Mouse (Mus musculus) MEL (cell line): ENCODE data around the gene Scfd2. TPM values are rescaled to one million over a fixed set of nuclear protein-coding genes. Genes with fewer than 3 reads are reported as not detected.

Experiments used
- DNase-seq: peaks from one replicate; pipeline ENCODE4 v3.0.0; 2011; ENCODE audit warnings: low read depth, low spot score
- H3K27ac ChIP-seq: 2 replicates; pipeline ENCODE4 v1.5.1; 2012; ENCODE audit warnings: low read depth, mild to moderate bottlenecking, control low read depth, low read length, moderate library complexity; ENCODE audit not compliant: control insufficient read depth
- H3K27me3 ChIP-seq, 2 experiments: fragments of 150-350 bp in 1 of 2; sonication (generic) in 1 of 2; 2 replicates each; pipeline ENCODE4 v1.6.1; 2012; ENCODE audit warnings: low read length in 2 of 2, mild to moderate bottlenecking in 2 of 2, improper control_type of control experiment in 1 of 2, moderate library complexity in 1 of 2; ENCODE audit not compliant: insufficient read depth in 2 of 2, control insufficient read depth in 1 of 2
- H3K36me3 ChIP-seq, 2 experiments: 2 replicates each; pipeline ENCODE4 v1.6.1; 2012 to 2014; ENCODE audit warnings: low read length in 2 of 2, improper control_type of control experiment in 1 of 2, inconsistent platforms in 1 of 2, mild to moderate bottlenecking in 1 of 2; ENCODE audit not compliant: insufficient read depth in 2 of 2, control insufficient read depth in 1 of 2
- H3K4me1 ChIP-seq, 2 experiments: fragments of 150-350 bp in 1 of 2; sonication (generic) in 1 of 2; 2 replicates each; pipeline ENCODE4 v1.6.1; 2012; ENCODE audit warnings: low read length in 2 of 2, improper control_type of control experiment in 1 of 2, mild to moderate bottlenecking in 1 of 2; ENCODE audit not compliant: insufficient read depth in 2 of 2, control insufficient read depth in 1 of 2
- H3K4me3 ChIP-seq, 2 experiments: fragments of 150-350 bp in 1 of 2; sonication (generic) in 1 of 2; 2 replicates each; pipeline ENCODE4 v1.5.1; 2012; ENCODE audit warnings: low read depth in 2 of 2, low read length in 2 of 2, mild to moderate bottlenecking in 2 of 2, moderate library complexity in 2 of 2, control low read depth in 1 of 2, improper control_type of control experiment in 1 of 2; ENCODE audit not compliant: control insufficient read depth in 1 of 2, insufficient read depth in 1 of 2
- H3K79me2 ChIP-seq: 2 replicates; pipeline ENCODE4 v1.6.1; 2012; ENCODE audit warnings: mild to moderate bottlenecking, low read length, moderate library complexity; ENCODE audit not compliant: control insufficient read depth, poor library complexity, insufficient read depth
- H3K9ac ChIP-seq: 2 replicates; pipeline ENCODE4 v1.6.1; 2012; ENCODE audit warnings: low read depth, mild to moderate bottlenecking, control low read depth, low read length, moderate library complexity; ENCODE audit not compliant: control insufficient read depth, poor library complexity, severe bottlenecking
- H3K9me3 ChIP-seq: fragments of 150-350 bp; sonication (generic); replicated peaks from 2 replicates; pipeline ENCODE4 v1.6.1; 2012; ENCODE audit warnings: mild to moderate bottlenecking, low read length, improper control_type of control experiment, moderate library complexity; ENCODE audit not compliant: insufficient read depth
- CHD1 ChIP-seq: IDR thresholded peaks from 2 replicates; pipeline ENCODE4 v1.6.1; 2012; ENCODE audit warnings: low read depth, mild to moderate bottlenecking, inconsistent platforms, low read length, improper control_type of control experiment
- ELF1 ChIP-seq: IDR thresholded peaks from 2 replicates; pipeline ENCODE4 v1.6.1; 2014; ENCODE audit warnings: low read depth, mild to moderate bottlenecking, inconsistent platforms, low read length, improper control_type of control experiment, moderate library complexity
- EP300 ChIP-seq, 2 experiments: IDR thresholded peaks; 2 replicates each; pipeline ENCODE4 v1.6.1; 2011; ENCODE audit warnings: improper control_type of control experiment in 2 of 2, low read length in 2 of 2, low read depth in 1 of 2, mild to moderate bottlenecking in 1 of 2
- ETS1 ChIP-seq: IDR thresholded peaks from 2 replicates; pipeline ENCODE4 v1.6.1; 2012; ENCODE audit warnings: low read depth, mild to moderate bottlenecking, inconsistent platforms, low read length, improper control_type of control experiment, moderate library complexity
- GATA1 ChIP-seq: IDR thresholded peaks from 2 replicates; pipeline ENCODE4 v1.6.1; 2011; ENCODE audit warnings: low read depth, low read length, improper control_type of control experiment
- JUND ChIP-seq: IDR thresholded peaks from 2 replicates; pipeline ENCODE4 v1.6.1; 2011; ENCODE audit warnings: low read depth, mild to moderate bottlenecking, improper control_type of control experiment, low read length
- MAFK ChIP-seq: IDR thresholded peaks from 2 replicates; pipeline ENCODE4 v1.6.1; 2011; ENCODE audit warnings: low read depth, mild to moderate bottlenecking, low read length, improper control_type of control experiment, borderline replicate concordance
- MAZ ChIP-seq: IDR thresholded peaks from 2 replicates; pipeline ENCODE4 v1.6.1; 2012; ENCODE audit warnings: low read depth, mild to moderate bottlenecking, inconsistent platforms, low read length, improper control_type of control experiment
- MEF2A ChIP-seq: IDR thresholded peaks from 2 replicates; pipeline ENCODE4 v1.6.1; 2014; ENCODE audit warnings: low read depth, mild to moderate bottlenecking, inconsistent platforms, low read length, improper control_type of control experiment; ENCODE audit not compliant: poor library complexity, insufficient replicate concordance, severe bottlenecking; ENCODE audit errors: extremely low read depth
- MXI1 ChIP-seq: IDR thresholded peaks from 2 replicates; pipeline ENCODE4 v1.6.1; 2011; ENCODE audit warnings: mild to moderate bottlenecking, low read depth, low read length, improper control_type of control experiment
- NELFE ChIP-seq: IDR thresholded peaks from 2 replicates; pipeline ENCODE4 v1.6.1; 2011; ENCODE audit warnings: low read depth, low read length, improper control_type of control experiment
- NRF1 ChIP-seq: IDR thresholded peaks from 2 replicates; pipeline ENCODE4 v1.6.1; 2014; ENCODE audit warnings: low read depth, mild to moderate bottlenecking, inconsistent platforms, low read length, improper control_type of control experiment, moderate library complexity; ENCODE audit not compliant: poor library complexity, insufficient read depth, severe bottlenecking
- POLR2AphosphoS5 ChIP-seq: IDR thresholded peaks from 2 replicates; pipeline ENCODE4 v1.6.1; 2012; ENCODE audit warnings: low read depth, borderline replicate concordance, mild to moderate bottlenecking, inconsistent platforms, low read length, moderate library complexity, mixed read lengths
- RCOR1 ChIP-seq: IDR thresholded peaks from 2 replicates; pipeline ENCODE4 v1.6.1; 2012; ENCODE audit warnings: low read depth, mild to moderate bottlenecking, inconsistent platforms, low read length, improper control_type of control experiment
- SIN3A ChIP-seq: IDR thresholded peaks from 2 replicates; pipeline ENCODE4 v1.6.1; 2012; ENCODE audit warnings: low read length, improper control_type of control experiment, inconsistent platforms
- SMC3 ChIP-seq: IDR thresholded peaks from 2 replicates; pipeline ENCODE4 v1.6.1; 2011; ENCODE audit warnings: low read depth, low read length, improper control_type of control experiment
- TAL1 ChIP-seq: IDR thresholded peaks from 2 replicates; pipeline ENCODE4 v1.6.1; 2012; ENCODE audit warnings: mild to moderate bottlenecking, inconsistent platforms, low read length, moderate library complexity, mixed read lengths
- TCF12 ChIP-seq: IDR thresholded peaks from 2 replicates; pipeline ENCODE4 v1.6.1; 2014; ENCODE audit warnings: low read depth, mild to moderate bottlenecking, inconsistent platforms, low read length, improper control_type of control experiment, moderate library complexity
- USF2 ChIP-seq, 2 experiments: IDR thresholded peaks; 2 replicates each; pipeline ENCODE4 v1.6.1; 2011 to 2012; ENCODE audit warnings: improper control_type of control experiment in 2 of 2, low read length in 2 of 2, borderline replicate concordance in 1 of 2, inconsistent platforms in 1 of 2, low read depth in 1 of 2, mild to moderate bottlenecking in 1 of 2; ENCODE audit not compliant: insufficient read depth in 1 of 2
- ZKSCAN1 ChIP-seq: IDR thresholded peaks from 2 replicates; pipeline ENCODE4 v1.6.1; 2012; ENCODE audit warnings: low read depth, mild to moderate bottlenecking, inconsistent platforms, low read length, improper control_type of control experiment, moderate library complexity
- ZMIZ1 ChIP-seq: IDR thresholded peaks from 2 replicates; pipeline ENCODE4 v1.6.1; 2012; ENCODE audit warnings: low read depth, mild to moderate bottlenecking, inconsistent platforms, low read length, improper control_type of control experiment, moderate library complexity
- ZNF384 ChIP-seq: IDR thresholded peaks from 2 replicates; pipeline ENCODE4 v1.6.1; 2012; ENCODE audit warnings: low read depth, mild to moderate bottlenecking, inconsistent platforms, low read length, improper control_type of control experiment
- polyA plus RNA-seq, 2 experiments: library from polyadenylated mRNA; stranded (reverse) in 1 of 2; unstranded in 1 of 2; fragments of >175 nt in 1 of 2; fragments of >200 nt in 1 of 2; gene quantifications; 2 replicates each; pipeline versions ENCODE4 v1.2.1 to v1.2.4; 2012; ENCODE audit warnings: low replicate concordance in 2 of 2, low read depth in 1 of 2; ENCODE audit not compliant: insufficient read length in 2 of 2, insufficient read depth in 1 of 2, missing spikeins in 1 of 2
- total RNA-seq: library from RNA; depleted of rRNA; stranded (reverse); fragments of 300-350 nt; gene quantifications from 2 replicates; pipeline ENCODE4 v1.2.3, GENCODE M21; 2012

The Scfd2 gene
- total and polyA plus RNA-seq, 3 experiments, result 18.8 to 20.3 TPM; not detected in 1

DNA sequence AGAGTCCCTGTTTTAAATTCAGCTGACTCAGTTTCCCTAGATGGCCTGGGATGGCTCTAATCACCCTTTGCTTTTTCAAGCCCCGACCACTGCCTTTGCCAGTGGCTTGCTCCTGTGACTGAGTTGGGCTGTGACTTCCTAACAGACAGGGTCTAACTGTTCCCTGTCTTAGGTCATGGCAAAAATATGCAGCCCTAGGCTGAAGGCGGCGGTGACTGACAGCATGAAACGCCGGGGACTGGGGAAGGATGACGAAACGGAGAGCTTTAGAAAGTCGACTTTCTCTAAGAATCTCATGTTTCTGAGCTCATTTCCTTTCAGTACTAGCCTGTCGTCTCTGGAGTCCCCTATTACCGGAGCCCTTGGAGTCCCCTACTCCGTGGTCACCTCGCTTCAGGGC is 359.4 kb downstream of the Scfd2 start:
- TF ChIP-seq ZKSCAN1 (no peak), GATA1 (no peak), NRF1 (no peak), ZMIZ1 (no peak), CHD1 (no peak), EP300 (IDR thresholded peaks at IDR 0.05; ENCODE audit: low read depth in 1 of 2, low read length in 2 of 2) (no peak), MXI1 (no peak), SIN3A (no peak), MAZ (no peak), MEF2A (no peak), TCF12 (no peak), ELF1 (no peak), ZNF384 (no peak), JUND (no peak), NELFE (no peak), MAFK (no peak)
- Histone ChIP-seq H3K27me3 (peaks cover 0 to 7% of the 10 kb centered on the region in 2 experiments; a peak in 3 of 4 replicates), H3K36me3 (no peaks in the 10 kb centered on the region), H3K9me3 (no peaks in the 10 kb centered on the region), H3K79me2 (no peaks in the 10 kb centered on the region), H3K27ac (no peak overlapping the region), H3K4me3 (no peak overlapping the region), H3K9ac (no peak overlapping the region), H3K4me1 (no peaks in the 10 kb centered on the region)
- no peak for DNase-seq

DNA sequence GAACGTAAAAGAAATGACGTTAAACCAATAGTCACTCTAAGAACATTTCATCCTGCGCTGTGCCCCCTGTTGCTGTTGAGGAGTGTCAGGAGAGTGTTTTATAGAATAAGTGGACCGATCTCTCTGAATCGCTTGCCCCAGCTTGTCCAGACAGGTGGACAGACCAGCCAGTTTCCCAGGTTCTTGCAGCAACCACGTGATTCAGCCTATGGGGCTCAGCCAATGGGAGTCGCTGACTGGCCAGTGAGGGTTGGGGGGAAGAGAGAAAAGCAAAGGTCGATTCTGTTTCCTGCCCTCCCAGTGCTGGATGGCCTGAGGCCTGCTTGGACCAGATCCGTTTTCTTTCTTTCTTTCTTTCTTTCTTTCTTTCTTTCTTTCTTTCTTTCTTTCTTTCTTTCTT is 359.8 kb downstream of the Scfd2 start:
- H3K4me3 ChIP-seq, result no peak overlapping the region
- H3K27me3 ChIP-seq, result peaks cover 0 to 7% of the 10 kb centered on the region in 2 experiments; a peak in 3 of 4 replicates

More for the DNA sequence above, 359.8 kb downstream of the Scfd2 start:
- Histone ChIP-seq H3K36me3 (no peaks in the 10 kb centered on the region), H3K9me3 (no peaks in the 10 kb centered on the region), H3K79me2 (no peaks in the 10 kb centered on the region), H3K9ac (no peak overlapping the region), H3K27ac (no peak overlapping the region), H3K4me1 (no peaks in the 10 kb centered on the region)
- DNase-seq, result no peak
- TF ChIP-seq SMC3 (no peak), TAL1 (no peak), CHD1 (no peak), MXI1 (no peak), ZKSCAN1 (no peak), ZNF384 (no peak), USF2 (IDR thresholded peaks at IDR 0.05; ENCODE audit: borderline replicate concordance in 1 of 2, insufficient read depth in 1 of 2, low read depth in 1 of 2, low read length in 2 of 2) (no peak), JUND (no peak), POLR2AphosphoS5 (no peak), RCOR1 (no peak), ETS1 (no peak)
